Mouse (Mus musculus) heart, postnatal 0 days (tissue): ENCODE results near the gene 2900026A02Rik. TPM values are rescaled to one million over a fixed set of nuclear protein-coding genes. Genes with fewer than 3 reads are reported as not detected.

Source experiments
- ATAC-seq: fragments of 200-750 bp; cut with Nextera tagmentation; 2 replicates; pipeline ENCODE4 v1.8.0; 2017; ENCODE audit warnings: low read depth, moderate number of reproducible peaks, moderate library complexity; ENCODE audit not compliant: insufficient read depth
- DNase-seq: peaks from one replicate; pipeline ENCODE4 v3.0.0-alpha.2; 2016; ENCODE audit warnings: low spot score
- H3K27ac ChIP-seq: fragments of 300-500 bp; sonication (generic); 2 replicates; pipeline ENCODE4 v1.5.1; 2014; ENCODE audit warnings: low read depth, mild to moderate bottlenecking
- H3K27me3 ChIP-seq: fragments of 300-500 bp; sonication (generic); 2 replicates; pipeline ENCODE4 v1.6.1; 2014; ENCODE audit warnings: low read length, mixed read lengths; ENCODE audit not compliant: control insufficient read depth, insufficient read depth
- H3K36me3 ChIP-seq: fragments of 300-500 bp; sonication (generic); replicated peaks from 2 replicates; pipeline ENCODE4 v1.6.1; 2014; ENCODE audit warnings: low read length, mixed read lengths; ENCODE audit not compliant: control insufficient read depth, insufficient read depth
- H3K4me1 ChIP-seq: fragments of 300-500 bp; sonication (generic); 2 replicates; pipeline ENCODE4 v1.6.1; 2014; ENCODE audit warnings: antibody characterized with exemption; ENCODE audit not compliant: control insufficient read depth, insufficient read depth
- H3K4me2 ChIP-seq: fragments of 300-500 bp; sonication (generic); 2 replicates; pipeline ENCODE4 v1.6.1; 2014; ENCODE audit warnings: low read depth, mild to moderate bottlenecking, low read length, moderate library complexity
- H3K4me3 ChIP-seq: fragments of 300-500 bp; sonication (generic); 2 replicates; pipeline ENCODE4 v1.5.1; 2014; ENCODE audit warnings: low read depth, low read length
- H3K9ac ChIP-seq: fragments of 300-500 bp; sonication (generic); replicated peaks from 2 replicates; pipeline ENCODE4 v1.6.1; 2014; ENCODE audit warnings: low read depth, low read length, mixed read lengths
- H3K9me3 ChIP-seq: fragments of 300-500 bp; sonication (generic); replicated peaks from 2 replicates; pipeline ENCODE4 v1.6.1; 2016; ENCODE audit warnings: low read length; ENCODE audit not compliant: control insufficient read depth
- CTCF ChIP-seq: IDR thresholded peaks from 2 replicates; pipeline ENCODE4 v1.5.1; 2016; ENCODE audit warnings: antibody characterized with exemption, control low read depth, low read depth
- EP300 ChIP-seq: IDR thresholded peaks from 2 replicates; pipeline ENCODE4 v1.6.1; 2016; ENCODE audit warnings: antibody characterized with exemption, low read depth
- WGBS: fragments of 180-500 bp; shearing (Covaris S2); extraction: QIAGEN DNeasy Blood & Tissue Kit; methylation state at CpG from one replicate; pipeline ENCODE4 v1.1.7; 2014; 5-methylcytosine and 5-hydroxymethylcytosine counted together
- polyA plus RNA-seq: library from polyadenylated mRNA; unstranded; fragments of >200 nt; fragmentation: Nextera tagmentation; extraction: Ambion mirVana; gene quantifications from 2 replicates; pipeline ENCODE4 v1.2.1, GENCODE M21; 2015
- total RNA-seq: library from RNA; depleted of rRNA; stranded (reverse); fragments of >200 nt; gene quantifications from 2 replicates; pipeline ENCODE4 v1.2.3, GENCODE M21; 2014; ENCODE audit warnings: low replicate concordance

Gene 2900026A02Rik
- total and polyA plus RNA-seq, 2 experiments from 2014 or later: 10.2 to 18.9 TPM

DNA sequence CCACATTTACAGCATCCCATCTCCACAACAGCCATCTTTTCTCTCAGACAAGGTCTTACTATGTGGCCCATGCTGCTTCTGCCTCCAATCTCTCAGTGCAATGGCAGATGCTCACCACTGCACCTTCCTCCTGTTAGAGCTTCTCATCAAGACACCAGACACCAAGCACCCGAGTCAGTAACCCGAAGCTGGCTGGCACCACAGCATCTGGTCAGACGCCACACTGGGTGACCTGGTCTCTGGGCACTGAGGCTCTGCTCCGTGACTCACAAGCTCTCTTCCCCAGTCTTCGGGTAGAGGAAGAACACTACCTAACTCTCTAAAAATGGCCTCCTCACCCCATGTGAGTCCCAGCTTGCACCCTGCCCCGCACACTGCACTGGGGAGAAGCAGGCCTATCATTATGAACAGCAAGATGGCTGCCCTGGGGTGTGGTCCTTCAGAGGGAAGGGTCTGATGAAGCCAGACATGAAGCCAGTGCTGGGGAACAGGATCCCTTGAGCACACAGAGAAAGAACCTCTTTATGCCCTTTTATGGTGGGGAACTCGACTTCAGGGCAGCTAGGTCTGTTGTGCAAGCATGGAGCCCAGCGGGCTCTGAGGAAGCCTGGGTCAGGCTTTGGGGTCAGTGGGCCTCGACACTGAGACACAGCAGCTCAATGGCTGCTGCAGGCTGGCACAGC is 70.0 kb downstream of the 2900026A02Rik start:
- 58% methylated on average over 9 of the region's 9 CpGs for WGBS
- DNase-seq (no peak), ATAC-seq (no peak)
- Histone ChIP-seq H3K4me3 (no peak overlapping the region), H3K36me3 (no peaks in the 10 kb centered on the region), H3K9me3 (no peaks in the 10 kb centered on the region), H3K27me3 (0 out of 2 replicates have a peak, but pooled peaks cover under 1% of the 10 kb centered on the region), H3K9ac (no peak overlapping the region), H3K4me2 (no peak overlapping the region), H3K27ac (peak overlapping the region; percentile 72), H3K4me1 (peaks cover 31% of the 10 kb centered on the region)
- TF ChIP-seq CTCF (no peak), EP300 (no peak)

DNA sequence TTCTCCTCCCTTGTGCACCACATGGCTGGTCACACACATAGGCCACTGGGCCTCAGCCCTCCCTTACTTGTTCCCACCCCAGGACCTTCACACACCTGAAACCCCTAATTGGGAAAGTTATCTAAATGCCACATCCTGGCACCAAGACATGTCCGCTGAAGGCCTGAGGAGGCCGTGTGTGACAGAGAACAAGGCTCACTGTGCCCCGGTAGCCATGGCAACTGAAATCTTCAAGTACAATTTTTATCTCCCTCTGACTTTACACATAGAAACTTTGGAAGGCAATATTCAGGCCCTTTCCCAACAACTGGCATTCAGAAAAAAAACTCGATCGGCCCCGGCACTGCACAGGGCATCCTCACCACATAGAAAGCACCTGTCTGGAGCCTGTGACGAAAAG is 72.0 kb downstream of the 2900026A02Rik start:
- Histone ChIP-seq H3K4me2 (no peak overlapping the region), H3K4me1 (peaks cover 37% of the 10 kb centered on the region), H3K4me3 (no peak overlapping the region), H3K27me3 (no peaks in the 10 kb centered on the region), H3K9me3 (no peaks in the 10 kb centered on the region), H3K36me3 (no peaks in the 10 kb centered on the region), H3K9ac (no peak overlapping the region), H3K27ac (no peak overlapping the region)
- no peak for TF ChIP-seq EP300
- no peak for TF ChIP-seq CTCF
- WGBS: 85% methylated on average over 7 of the region's 7 CpGs
- ATAC-seq (no peak), DNase-seq (no peak)

DNA sequence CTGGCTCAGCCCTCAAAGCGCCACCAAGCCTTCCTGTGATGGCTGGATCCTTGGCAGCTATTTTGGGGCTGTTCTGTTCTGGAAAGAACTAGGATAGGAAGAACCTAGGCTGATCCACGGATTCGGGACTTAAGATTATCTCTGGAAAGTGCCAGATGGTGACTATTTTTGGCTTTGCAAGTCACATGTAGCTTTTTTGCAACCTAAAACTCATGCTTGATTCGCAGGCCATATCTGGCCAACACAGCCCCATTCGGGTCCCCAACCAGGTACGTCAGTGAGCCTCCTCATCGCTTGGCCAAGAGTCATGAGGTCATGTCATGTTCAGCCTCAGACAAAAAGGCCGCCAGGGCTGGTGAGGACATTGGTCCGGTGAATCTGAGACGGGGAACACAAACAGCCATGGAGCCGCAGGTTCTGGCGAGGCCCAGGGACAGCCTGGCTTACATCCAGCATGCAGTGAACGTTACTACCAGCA is 73.0 kb downstream of the 2900026A02Rik start:
- Histone ChIP-seq H3K27me3 (no peaks in the 10 kb centered on the region), H3K9ac (no peak overlapping the region), H3K27ac (no peak overlapping the region; the same call in 1 of the 2 replicates), H3K36me3 (no peaks in the 10 kb centered on the region), H3K9me3 (no peaks in the 10 kb centered on the region), H3K4me2 (no peak overlapping the region), H3K4me1 (peaks cover 27% of the 10 kb centered on the region), H3K4me3 (no peak overlapping the region)
- ATAC-seq (no peak), DNase-seq (no peak)
- TF ChIP-seq EP300 (no peak), CTCF (no peak)
- WGBS: 50% methylated on average over 13 of the region's 13 CpGs

DNA sequence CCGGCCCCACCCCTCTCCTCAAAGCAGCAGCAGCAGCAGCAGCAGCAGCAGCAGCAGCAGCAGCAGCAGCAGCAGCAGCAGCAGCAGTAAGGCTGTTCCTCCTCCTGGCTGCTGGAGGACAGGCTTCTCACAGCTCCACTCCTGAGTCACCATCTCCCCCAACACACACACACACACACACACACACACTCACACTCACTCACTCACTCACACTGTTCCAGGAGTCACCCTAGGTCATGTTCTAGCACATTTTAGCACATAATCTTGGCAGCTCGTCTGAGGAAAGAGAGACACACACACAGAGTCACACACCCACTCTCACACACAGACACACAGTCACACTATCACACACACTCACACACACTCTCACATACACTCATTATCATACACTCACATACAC is 74.4 kb downstream of the 2900026A02Rik start:
- ATAC-seq (no peak), DNase-seq (no peak)
- H3K4me2 ChIP-seq: no peak overlapping the region
- peaks cover 37% of the 10 kb centered on the region for H3K4me1 ChIP-seq
- no peaks in the 10 kb centered on the region for H3K36me3 ChIP-seq
- H3K27me3 ChIP-seq: no peaks in the 10 kb centered on the region
- H3K27ac ChIP-seq: no peak overlapping the region
- H3K9ac ChIP-seq: no peak overlapping the region
- no peaks in the 10 kb centered on the region for H3K9me3 ChIP-seq
- no peak overlapping the region for H3K4me3 ChIP-seq
- WGBS: 61% methylated on average over 2 of the region's 2 CpGs
- TF ChIP-seq CTCF (no peak), EP300 (no peak)

DNA sequence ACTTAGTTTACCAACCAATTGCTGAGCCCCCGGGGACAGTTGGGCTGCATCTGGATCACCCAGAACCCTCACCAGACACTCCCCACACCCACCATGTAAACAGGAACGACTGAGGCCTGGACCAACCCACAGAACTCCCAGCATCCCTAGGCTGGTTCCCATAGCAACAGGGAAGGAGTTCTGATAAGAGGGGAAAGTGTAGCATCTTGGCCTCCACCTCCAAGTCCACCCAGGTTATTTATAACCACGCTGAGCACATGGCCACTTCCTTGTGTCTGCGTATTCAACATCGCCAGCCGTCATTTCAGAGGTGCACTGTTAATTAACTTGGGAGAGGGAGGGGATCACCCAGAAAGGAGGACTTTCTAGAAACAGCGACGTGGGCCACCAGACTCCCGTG is 75.9 kb downstream of the 2900026A02Rik start:
- no peak for DNase-seq
- H3K27me3 ChIP-seq: no peaks in the 10 kb centered on the region
- H3K4me2 ChIP-seq: no peak overlapping the region
- 34% methylated on average over 9 of the region's 9 CpGs for WGBS
- TF ChIP-seq CTCF (no peak), EP300 (no peak)
- no peaks in the 10 kb centered on the region for H3K36me3 ChIP-seq
- ATAC-seq: no peak
- H3K4me3 ChIP-seq: no peak overlapping the region
- H3K9me3 ChIP-seq: 0 out of 2 replicates have a peak, but pooled peaks cover 5% of the 10 kb centered on the region
- no peak overlapping the region for H3K9ac ChIP-seq
- peaks cover 27% of the 10 kb centered on the region; the same call in 1 of the 2 replicates for H3K4me1 ChIP-seq
- no peak overlapping the region for H3K27ac ChIP-seq
